Mouse (Mus musculus): ENCODE measurements around the gene Pfn4. TPM values are rescaled to one million over a fixed set of nuclear protein-coding genes. Genes with fewer than 3 reads are reported as not detected.

Gene Pfn4
- total and polyA plus RNA-seq, 2 experiments: 0.27 to 0.37 TPM

DNA sequence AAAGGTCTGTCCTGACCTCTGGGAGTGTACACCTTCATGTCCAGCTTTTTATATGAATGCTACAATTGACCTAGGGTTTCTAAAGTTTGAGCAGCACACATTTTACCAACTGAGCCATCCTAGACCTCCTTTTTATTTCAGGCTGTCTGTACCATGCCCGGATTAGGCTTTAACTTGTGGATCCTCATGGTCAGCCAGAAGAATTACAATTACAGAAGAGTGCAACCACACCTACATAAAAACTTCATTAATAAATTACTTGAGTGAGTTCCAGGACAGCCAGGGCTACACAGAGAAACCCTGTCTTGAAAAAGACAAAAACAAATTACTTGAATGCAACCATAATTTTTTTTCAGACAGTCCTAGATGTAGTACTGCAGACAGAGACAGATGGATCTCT, 11.8 kb upstream of the Pfn4 start:
- Histone ChIP-seq H3K9ac (ENCODE audit: low read depth, low read length) (no peak overlapping the region), H3K36me3 (ENCODE audit: control insufficient read depth, insufficient read depth, low read length) (no peaks in the 10 kb centered on the region), H3K27me3 (ENCODE audit: control insufficient read depth, insufficient read depth, low read length) (no peaks in the 10 kb centered on the region), H3K4me3 (ENCODE audit: insufficient read depth, low read depth, low read length) (no peak overlapping the region), H3K27ac (replicated peaks; ENCODE audit: insufficient read depth, low read depth, low read length) (no peak overlapping the region), H3K79me2 (ENCODE audit: control insufficient read depth, insufficient read depth, low read length) (no peaks in the 10 kb centered on the region), H3K4me1 (ENCODE audit: control insufficient read depth, insufficient read depth, low read length) (no peaks in the 10 kb centered on the region)
- WGBS: 89% methylated on average over 1 of the region's 1 CpGs
- DNase-seq (ENCODE audit: extremely low read depth, low read depth, low spot score): no peak
- TF ChIP-seq CTCF (IDR thresholded peaks at IDR 0.05; ENCODE audit: low read depth, low read length): no peak
- TF ChIP-seq POLR2A (IDR thresholded peaks at IDR 0.05; ENCODE audit: extremely low read depth, insufficient read depth, low read length): no peak

DNA sequence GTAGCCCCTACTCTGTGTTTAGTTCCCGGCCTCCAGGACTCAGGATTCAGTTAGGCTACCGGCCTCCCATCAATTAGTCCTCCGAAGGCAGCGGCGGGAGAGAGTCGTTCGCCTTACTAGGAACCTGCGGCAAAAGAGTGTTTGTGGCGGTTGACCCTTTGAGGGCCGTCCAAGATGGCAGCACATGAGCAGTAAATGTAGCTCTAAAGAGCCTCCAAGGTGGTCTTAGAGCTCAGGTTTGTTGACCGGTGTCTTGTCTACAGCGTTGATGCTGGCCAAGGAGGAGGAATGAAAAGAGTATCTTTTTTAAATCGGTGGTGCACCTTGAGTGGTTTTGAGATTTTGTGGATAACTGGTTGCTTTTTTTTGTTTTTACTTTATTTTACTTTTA, 506 bp downstream of the Pfn4 start:
- 29% methylated on average over 13 of the region's 13 CpGs for WGBS
- Histone ChIP-seq H3K27ac (replicated peaks; ENCODE audit: insufficient read depth, low read depth, low read length) (peak overlapping the region; percentile 11; the same call in 1 of the 2 replicates), H3K36me3 (ENCODE audit: control insufficient read depth, insufficient read depth, low read length) (no peaks in the 10 kb centered on the region), H3K9ac (ENCODE audit: low read depth, low read length) (peak overlapping the region; percentile 28; the same call in 1 of the 2 replicates), H3K4me1 (ENCODE audit: control insufficient read depth, insufficient read depth, low read length) (peaks cover 2% of the 10 kb centered on the region; the same call in 1 of the 2 replicates), H3K4me3 (ENCODE audit: insufficient read depth, low read depth, low read length) (peak overlapping the region; percentile 91), H3K79me2 (ENCODE audit: control insufficient read depth, insufficient read depth, low read length) (no peaks in the 10 kb centered on the region), H3K27me3 (ENCODE audit: control insufficient read depth, insufficient read depth, low read length) (no peaks in the 10 kb centered on the region)
- DNase-seq (ENCODE audit: extremely low read depth, low read depth, low spot score): no peak
- no peak for TF ChIP-seq CTCF (IDR thresholded peaks at IDR 0.05; ENCODE audit: low read depth, low read length)
- TF ChIP-seq POLR2A (IDR thresholded peaks at IDR 0.05; ENCODE audit: extremely low read depth, insufficient read depth, low read length): no peak

DNA sequence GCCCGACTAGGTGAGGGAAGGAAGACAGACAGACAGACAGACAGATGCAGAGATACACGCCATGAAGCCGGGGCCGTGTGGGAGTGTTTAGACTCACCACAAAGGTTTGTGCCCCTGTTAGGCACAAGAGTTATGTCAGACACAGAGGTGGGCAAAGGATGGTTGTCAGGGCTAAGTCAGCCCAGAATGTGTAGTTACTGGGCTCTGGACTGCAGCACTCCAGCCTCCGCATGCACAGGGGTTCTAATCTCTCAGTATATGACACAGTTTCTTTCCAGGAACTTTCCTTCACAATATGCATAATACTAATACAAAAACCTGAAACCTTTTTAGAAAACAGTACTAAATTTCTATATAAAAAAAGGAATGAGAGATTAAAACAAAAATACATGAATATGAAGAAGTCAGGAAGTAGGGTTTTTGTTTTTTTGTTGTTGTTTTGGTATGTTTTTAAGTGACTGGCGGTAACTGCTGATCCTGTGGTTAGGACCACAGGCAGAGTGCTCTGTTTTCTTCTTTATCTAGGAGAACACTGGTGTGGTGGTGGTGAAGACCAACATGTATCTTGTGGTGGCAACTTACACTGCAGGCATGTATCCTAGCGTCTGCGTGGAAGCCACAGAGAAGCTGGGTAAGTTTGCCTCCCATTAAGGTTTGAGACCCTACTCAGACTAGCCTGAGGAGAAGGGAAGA, 6.2 kb downstream of the Pfn4 start:
- Histone ChIP-seq H3K36me3 (ENCODE audit: control insufficient read depth, insufficient read depth, low read length) (no peaks in the 10 kb centered on the region), H3K79me2 (ENCODE audit: control insufficient read depth, insufficient read depth, low read length) (no peaks in the 10 kb centered on the region), H3K27me3 (ENCODE audit: control insufficient read depth, insufficient read depth, low read length) (no peaks in the 10 kb centered on the region), H3K4me3 (ENCODE audit: insufficient read depth, low read depth, low read length) (no peak overlapping the region), H3K4me1 (ENCODE audit: control insufficient read depth, insufficient read depth, low read length) (no peaks in the 10 kb centered on the region), H3K27ac (replicated peaks; ENCODE audit: insufficient read depth, low read depth, low read length) (no peak overlapping the region), H3K9ac (ENCODE audit: low read depth, low read length) (no peak overlapping the region)
- 91% methylated on average over 8 of the region's 8 CpGs for WGBS
- no peak for TF ChIP-seq CTCF (IDR thresholded peaks at IDR 0.05; ENCODE audit: low read depth, low read length)
- TF ChIP-seq POLR2A (IDR thresholded peaks at IDR 0.05; ENCODE audit: extremely low read depth, insufficient read depth, low read length): no peak
- no peak for DNase-seq (ENCODE audit: extremely low read depth, low read depth, low spot score)

DNA sequence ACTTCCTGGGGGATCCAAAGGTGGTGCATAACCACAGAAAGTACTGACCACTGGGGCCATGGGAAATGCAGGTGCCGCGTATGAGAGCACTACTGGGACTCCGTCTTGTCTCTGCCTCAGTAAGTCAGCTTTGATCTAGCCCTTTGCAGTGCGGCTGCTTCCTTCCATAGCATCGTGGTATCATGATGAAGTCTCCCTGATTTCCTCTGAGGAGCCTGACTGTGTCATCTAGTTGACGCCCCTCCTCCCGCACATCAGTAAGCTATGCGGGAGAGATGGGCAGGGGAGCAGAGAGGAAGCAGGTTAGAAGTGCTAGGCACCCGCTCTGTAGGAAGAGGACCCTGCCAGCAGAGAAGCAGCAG, 6.7 kb downstream of the Pfn4 start:
- Histone ChIP-seq H3K27me3 (ENCODE audit: control insufficient read depth, insufficient read depth, low read length) (no peaks in the 10 kb centered on the region), H3K79me2 (ENCODE audit: control insufficient read depth, insufficient read depth, low read length) (no peaks in the 10 kb centered on the region), H3K27ac (replicated peaks; ENCODE audit: insufficient read depth, low read depth, low read length) (no peak overlapping the region), H3K4me3 (ENCODE audit: insufficient read depth, low read depth, low read length) (no peak overlapping the region), H3K36me3 (ENCODE audit: control insufficient read depth, insufficient read depth, low read length) (no peaks in the 10 kb centered on the region), H3K4me1 (ENCODE audit: control insufficient read depth, insufficient read depth, low read length) (no peaks in the 10 kb centered on the region), H3K9ac (ENCODE audit: low read depth, low read length) (no peak overlapping the region)
- 76% methylated on average over 9 of the region's 9 CpGs for WGBS
- no peak for TF ChIP-seq POLR2A (IDR thresholded peaks at IDR 0.05; ENCODE audit: extremely low read depth, insufficient read depth, low read length)
- TF ChIP-seq CTCF (IDR thresholded peaks at IDR 0.05; ENCODE audit: low read depth, low read length): no peak
- no peak for DNase-seq (ENCODE audit: extremely low read depth, low read depth, low spot score)

DNA sequence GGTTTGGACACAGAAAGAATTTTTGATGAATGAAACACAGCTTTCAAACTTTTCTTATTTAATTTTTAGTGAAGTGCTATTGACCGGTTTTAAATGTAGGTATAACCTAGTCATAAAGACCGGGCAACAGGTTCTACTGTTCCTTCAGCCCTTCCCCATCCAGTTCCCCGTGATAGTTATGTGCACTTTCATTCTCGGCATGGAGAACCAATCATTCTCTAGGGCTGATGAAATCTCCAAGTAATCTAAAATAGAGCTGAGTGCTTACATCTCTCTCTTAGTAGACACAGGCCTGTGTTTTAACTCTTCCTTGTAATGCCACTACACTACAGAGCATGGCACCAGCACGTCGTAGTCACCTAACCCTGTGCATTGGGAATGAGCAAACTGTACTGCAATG, 8.9 kb downstream of the Pfn4 start:
- no peak for DNase-seq (ENCODE audit: extremely low read depth, low read depth, low spot score)
- H3K4me1 ChIP-seq (ENCODE audit: control insufficient read depth, insufficient read depth, low read length): no peaks in the 10 kb centered on the region
- WGBS: 83% methylated on average over 6 of the region's 6 CpGs

DNA sequence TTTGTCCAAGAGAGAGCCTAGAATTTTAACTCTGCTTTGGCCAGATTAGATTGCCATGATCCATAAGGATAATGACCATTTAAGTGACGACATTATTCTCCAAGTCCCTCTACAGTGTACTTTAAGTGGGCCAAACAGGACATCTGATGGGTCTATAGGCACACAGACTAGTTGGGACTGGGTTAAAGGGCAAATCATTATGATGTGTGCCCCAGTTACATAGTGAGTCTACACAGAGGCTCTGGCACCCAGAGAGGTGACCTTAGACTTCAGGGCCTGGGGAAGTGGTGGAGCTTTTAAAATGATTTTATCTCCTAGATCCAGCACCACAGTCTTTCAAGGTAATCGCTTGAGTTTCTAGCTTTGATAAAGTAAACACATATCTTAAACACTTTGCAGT, 11.4 kb downstream of the Pfn4 start:
- Histone ChIP-seq H3K4me1 (ENCODE audit: control insufficient read depth, insufficient read depth, low read length) (no peaks in the 10 kb centered on the region), H3K27me3 (ENCODE audit: control insufficient read depth, insufficient read depth, low read length) (no peaks in the 10 kb centered on the region), H3K4me3 (ENCODE audit: insufficient read depth, low read depth, low read length) (no peak overlapping the region), H3K9ac (ENCODE audit: low read depth, low read length) (no peak overlapping the region), H3K79me2 (ENCODE audit: control insufficient read depth, insufficient read depth, low read length) (no peaks in the 10 kb centered on the region), H3K36me3 (ENCODE audit: control insufficient read depth, insufficient read depth, low read length) (no peaks in the 10 kb centered on the region), H3K27ac (replicated peaks; ENCODE audit: insufficient read depth, low read depth, low read length) (no peak overlapping the region)
- WGBS: 66% methylated on average over 2 of the region's 2 CpGs
- no peak for TF ChIP-seq POLR2A (IDR thresholded peaks at IDR 0.05; ENCODE audit: extremely low read depth, insufficient read depth, low read length)
- TF ChIP-seq CTCF (IDR thresholded peaks at IDR 0.05; ENCODE audit: low read depth, low read length): no peak
- DNase-seq (ENCODE audit: extremely low read depth, low read depth, low spot score): no peak

More for the DNA sequence above, 8.9 kb downstream of the Pfn4 start:
- TF ChIP-seq CTCF (IDR thresholded peaks at IDR 0.05; ENCODE audit: low read depth, low read length) (no peak), POLR2A (IDR thresholded peaks at IDR 0.05; ENCODE audit: extremely low read depth, insufficient read depth, low read length) (no peak)
- Histone ChIP-seq H3K27ac (replicated peaks; ENCODE audit: insufficient read depth, low read depth, low read length) (no peak overlapping the region), H3K4me3 (ENCODE audit: insufficient read depth, low read depth, low read length) (no peak overlapping the region), H3K27me3 (ENCODE audit: control insufficient read depth, insufficient read depth, low read length) (no peaks in the 10 kb centered on the region), H3K9ac (ENCODE audit: low read depth, low read length) (no peak overlapping the region), H3K36me3 (ENCODE audit: control insufficient read depth, insufficient read depth, low read length) (no peaks in the 10 kb centered on the region), H3K79me2 (ENCODE audit: control insufficient read depth, insufficient read depth, low read length) (no peaks in the 10 kb centered on the region)

All from liver, adult 2 months (tissue).